Mouse (Mus musculus): ENCODE results near the gene Tnfrsf11a. TPM values are rescaled to one million over a fixed set of nuclear protein-coding genes. Genes with fewer than 3 reads are reported as not detected.

The Tnfrsf11a gene
- polyA plus RNA-seq (2017; shearing (Covaris generic)): 1 to 10 TPM in 1 of 2 experiments, under 1 TPM in 1; 0.68 to 1.1 TPM

GRCm38 (mm10) chr1:105780457-105781364, at the start of gene Tnfrsf11a:
Gene Tnfrsf11a, plus strand, starts transcription at chr1:105780718.

Other genes starting within 250 kb of the Tnfrsf11a start
- 10 to 100 TPM; 22.4 to 25.9 TPM for gene Pign, start 117.0 kb upstream of the Tnfrsf11a start, polyA plus RNA-seq (2017; shearing (Covaris generic))
- gene Relch, start 116.9 kb upstream of the Tnfrsf11a start, polyA plus RNA-seq (2017; shearing (Covaris generic)): 10 to 100 TPM; 33.0 to 36.9 TPM
- gene Zcchc2, start 209.7 kb downstream of the Tnfrsf11a start, polyA plus RNA-seq (2017; shearing (Covaris generic)): 10 to 100 TPM; 19.9 to 27.7 TPM